Mouse (Mus musculus): ENCODE data around the gene Trim8.
A peak's percentile ranks its signal among the peaks of the same experiment; 100 is the strongest.

DNA sequence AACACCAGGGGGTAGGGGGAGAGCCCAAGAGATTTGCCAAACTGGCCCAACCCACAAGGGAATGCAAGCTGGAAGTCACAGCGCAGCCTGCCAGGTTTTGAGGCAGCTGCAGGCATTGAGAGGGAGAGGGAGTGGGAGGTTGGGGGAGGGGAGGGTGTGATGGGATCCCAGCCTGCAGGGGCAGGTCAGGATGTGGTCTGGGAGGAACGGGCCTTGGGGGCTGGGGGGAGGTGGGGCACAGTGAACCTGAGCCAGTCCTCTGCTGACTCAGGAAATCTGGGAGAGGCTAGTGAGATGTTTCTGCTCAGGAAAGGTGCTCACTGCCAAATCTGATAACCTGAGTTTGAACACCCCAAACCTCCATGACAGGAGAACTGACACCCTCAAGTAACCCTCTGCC is 10.9 kb upstream of the Trim8 start:
- TF ChIP-seq CTCF (IDR thresholded peaks at IDR 0.05; ENCODE audit: low read depth, low read length) (no peak), EP300 (IDR thresholded peaks at IDR 0.05; ENCODE audit: insufficient read depth, low read depth, low read length) (peak; percentile 94)
